In the genomic region with DNA sequence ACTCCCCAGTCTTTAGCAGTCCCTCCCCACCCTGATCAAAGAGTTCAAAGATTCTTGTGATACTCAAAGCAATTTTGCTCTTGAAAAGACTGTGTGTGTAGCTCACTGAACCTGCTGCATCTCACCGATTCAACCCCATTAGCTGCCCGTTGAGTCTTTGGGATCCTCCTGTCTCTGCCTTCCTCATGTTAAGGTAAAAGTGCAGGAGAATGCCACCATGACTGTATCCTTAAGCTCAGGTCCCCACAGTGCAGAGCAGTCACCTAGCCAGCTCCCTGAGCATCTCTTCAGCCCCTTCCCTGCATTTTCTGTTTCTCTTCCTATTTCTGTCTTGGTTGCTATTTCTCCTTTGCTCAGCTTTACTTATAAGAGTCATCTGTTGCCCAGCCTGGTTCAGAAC, we compare ENCODE assay signal across 31 mouse cellular contexts.
"Had no signal": no experiment of that assay in that cellular context is flagged by ENCODE, and none has a peak within 500 bp of the region (broad histone marks: within the 10 kb centered on the region; RNA-seq: fewer than 3 reads in every experiment).

No protein-coding gene starts in this region.

- H3K27ac ChIP-seq: left cerebral cortex, adult 2 months; limb, embryonic 10.5 days; limb, embryonic 12.5 days; limb, embryonic 13.5 days; limb, embryonic 15.5 days; liver, embryonic 12.5 days; liver, embryonic 13.5 days; liver, embryonic 14.5 days; liver, embryonic 15.5 days; lung, embryonic 15.5 days; macrophage; midbrain, embryonic 10.5 days; midbrain, embryonic 12.5 days; midbrain, embryonic 13.5 days; neural tube, embryonic 12.5 days had no signal

- H3K27me3 ChIP-seq: limb, embryonic 12.5 days; limb, embryonic 13.5 days; limb, embryonic 15.5 days; liver, embryonic 12.5 days; liver, embryonic 13.5 days; liver, embryonic 15.5 days; lung, embryonic 15.5 days; megakaryocyte, embryonic 14.5 days; midbrain, embryonic 12.5 days; midbrain, embryonic 13.5 days; neural tube, embryonic 12.5 days had no signal

- H3K9me3 ChIP-seq: limb, embryonic 10.5 days; limb, embryonic 12.5 days; limb, embryonic 13.5 days; limb, embryonic 15.5 days; liver, embryonic 12.5 days; liver, embryonic 13.5 days; liver, embryonic 15.5 days; lung, embryonic 15.5 days; megakaryocyte, embryonic 14.5 days; midbrain, embryonic 10.5 days; midbrain, embryonic 12.5 days; midbrain, embryonic 13.5 days; neural tube, embryonic 12.5 days had no signal

- H3K4me3 ChIP-seq: left cerebral cortex, adult 2 months; limb, embryonic 10.5 days; limb, embryonic 12.5 days; limb, embryonic 13.5 days; limb, embryonic 15.5 days; liver, embryonic 12.5 days; liver, embryonic 13.5 days; liver, embryonic 15.5 days; lung, embryonic 15.5 days; midbrain, embryonic 10.5 days; midbrain, embryonic 12.5 days; midbrain, embryonic 13.5 days; myocyte; neural tube, embryonic 12.5 days had no signal

- DNase-seq: left cerebral cortex, postnatal 4 days; liver; liver, embryonic 13.5 days; liver, postnatal 0 days; lung, adult 18-20 months; lung, adult 2 months; lung, embryonic 14.5 days; lung, postnatal 10 days; lung, postnatal 14 days; lung, postnatal 36 days; lung, postnatal 4 days; midbrain, embryonic 14.5 days had no signal

- H3K9ac ChIP-seq: limb, embryonic 12.5 days; limb, embryonic 13.5 days; limb, embryonic 15.5 days; liver, embryonic 12.5 days; liver, embryonic 13.5 days; liver, embryonic 14.5 days; liver, embryonic 15.5 days; liver, postnatal 0 days; lung, embryonic 14.5 days; lung, embryonic 15.5 days; midbrain, embryonic 12.5 days; midbrain, embryonic 13.5 days; neural tube, embryonic 12.5 days had no signal

- H3K36me3 ChIP-seq: limb, embryonic 10.5 days; limb, embryonic 12.5 days; limb, embryonic 13.5 days; limb, embryonic 15.5 days; liver, embryonic 12.5 days; liver, embryonic 13.5 days; liver, embryonic 15.5 days; lung, embryonic 15.5 days; midbrain, embryonic 10.5 days; midbrain, embryonic 12.5 days; midbrain, embryonic 13.5 days; neural tube, embryonic 12.5 days had no signal

- ATAC-seq: liver, embryonic 12.5 days; liver, postnatal 0 days; lung, postnatal 0 days; midbrain, embryonic 13.5 days; midbrain, embryonic 16.5 days had no signal

- H3K4me1 ChIP-seq: liver, embryonic 15.5 days; midbrain, embryonic 12.5 days; midbrain, embryonic 13.5 days; neural tube, embryonic 12.5 days had no signal

- H3K4me2 ChIP-seq: limb, embryonic 12.5 days; limb, embryonic 13.5 days; limb, embryonic 15.5 days; liver, embryonic 11.5 days; liver, embryonic 12.5 days; liver, embryonic 13.5 days; liver, embryonic 15.5 days; lung, embryonic 14.5 days; lung, embryonic 15.5 days; midbrain, embryonic 12.5 days; midbrain, embryonic 13.5 days; neural tube, embryonic 12.5 days had no signal
